Mouse (Mus musculus) frontal cortex, postnatal 25 days (tissue): ENCODE results near the gene Adra2a.
A peak's percentile ranks its signal among the peaks of the same experiment; 100 is the strongest.

Source experiments
- DNase-seq, 2 experiments: peaks; one replicate each; pipeline ENCODE4 v3.0.0; 2022; ENCODE audit warnings: low spot score in 2 of 2

Gene Adra2a

GRCm38 (mm10) chr19:54043851-54044250, at the start of gene Adra2a:
Gene Adra2a (plus strand): TSS chr19:54044151.
- DNase-seq: no peak

DNA sequence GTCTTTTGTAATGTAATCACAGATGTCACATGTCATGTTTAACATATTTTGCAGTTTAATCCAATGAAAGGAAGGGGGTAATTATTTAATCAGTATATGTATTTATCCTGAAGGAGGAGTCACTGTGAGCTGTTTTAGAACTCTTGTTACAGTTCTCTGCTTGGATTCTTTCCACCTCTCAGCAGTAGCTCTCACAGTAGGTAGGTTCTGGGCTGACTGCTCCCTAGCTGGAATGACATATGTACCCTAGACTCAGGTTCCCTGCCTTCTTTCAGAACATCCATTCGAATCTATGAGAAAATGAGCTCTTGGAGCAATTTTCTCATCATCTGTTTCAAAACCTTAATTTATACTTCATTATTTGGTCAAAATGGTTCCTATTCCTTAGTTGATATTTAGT, 49.7 kb upstream of the Adra2a start:
- no peak for DNase-seq

DNA sequence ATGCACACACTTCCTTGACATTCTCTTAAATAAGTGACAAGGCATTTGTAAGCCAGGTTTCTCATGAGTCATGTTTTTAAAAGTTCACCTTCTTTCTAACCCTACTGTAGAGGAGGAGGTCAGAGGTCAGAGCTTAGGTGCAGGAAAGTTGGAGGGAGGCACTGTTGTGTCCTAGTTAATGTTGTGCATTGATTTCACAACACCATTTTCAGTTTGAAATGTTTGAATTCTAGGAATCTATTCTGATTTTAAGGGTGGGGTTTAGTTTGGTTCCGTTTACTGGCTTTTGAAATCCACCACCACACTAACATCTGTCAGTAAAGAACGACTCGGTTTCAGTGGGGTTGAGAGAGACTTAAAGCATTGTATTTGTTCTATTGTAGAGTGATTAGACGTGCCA, 33.0 kb upstream of the Adra2a start:
- DNase-seq: no peak

GRCm38 (mm10) chr19:54014999-54015398, 29.0 kb upstream of the Adra2a start:
- DNase-seq: no peak

GRCm38 (mm10) chr19:54015503-54015902, 28.4 kb upstream of the Adra2a start:
- DNase-seq: no peak

DNA sequence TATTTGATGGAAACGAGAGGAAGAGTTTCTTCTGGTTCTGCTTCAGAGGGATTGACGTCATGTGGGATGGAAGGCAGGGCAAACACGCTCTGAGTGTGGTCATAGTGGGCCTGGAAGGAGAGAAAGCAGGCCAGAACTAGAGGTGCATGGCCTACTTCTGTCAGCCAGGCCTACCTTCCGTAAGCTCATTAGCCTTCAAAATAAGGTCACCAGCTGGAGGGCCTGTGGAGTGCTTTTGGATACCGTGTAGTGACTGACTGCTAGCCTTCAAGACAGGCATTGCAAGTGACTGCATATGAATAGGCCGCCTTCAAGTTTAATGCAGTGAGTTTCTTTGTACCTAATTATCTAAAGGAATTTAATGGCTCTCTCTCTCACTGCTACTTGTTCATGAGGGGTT, 8.9 kb upstream of the Adra2a start:
- DNase-seq: no peak

GRCm38 (mm10) chr19:54039441-54039840, 4.5 kb upstream of the Adra2a start:
- DNase-seq: no peak

GRCm38 (mm10) chr19:54040356-54041028, 3.5 kb upstream of the Adra2a start:
- DNase-seq: no peak

- DNase-seq: no peak
Measured at GRCm38 (mm10) chr19:54041029-54041367, 3.0 kb upstream of the Adra2a start.

GRCm38 (mm10) chr19:54044507-54045371, 788 bp downstream of the Adra2a start:
- peak; percentile 58 to 75 for DNase-seq

GRCm38 (mm10) chr19:54045412-54045811, 1.5 kb downstream of the Adra2a start:
- DNase-seq: peak in 1 of 2 experiments; percentile 22

DNA sequence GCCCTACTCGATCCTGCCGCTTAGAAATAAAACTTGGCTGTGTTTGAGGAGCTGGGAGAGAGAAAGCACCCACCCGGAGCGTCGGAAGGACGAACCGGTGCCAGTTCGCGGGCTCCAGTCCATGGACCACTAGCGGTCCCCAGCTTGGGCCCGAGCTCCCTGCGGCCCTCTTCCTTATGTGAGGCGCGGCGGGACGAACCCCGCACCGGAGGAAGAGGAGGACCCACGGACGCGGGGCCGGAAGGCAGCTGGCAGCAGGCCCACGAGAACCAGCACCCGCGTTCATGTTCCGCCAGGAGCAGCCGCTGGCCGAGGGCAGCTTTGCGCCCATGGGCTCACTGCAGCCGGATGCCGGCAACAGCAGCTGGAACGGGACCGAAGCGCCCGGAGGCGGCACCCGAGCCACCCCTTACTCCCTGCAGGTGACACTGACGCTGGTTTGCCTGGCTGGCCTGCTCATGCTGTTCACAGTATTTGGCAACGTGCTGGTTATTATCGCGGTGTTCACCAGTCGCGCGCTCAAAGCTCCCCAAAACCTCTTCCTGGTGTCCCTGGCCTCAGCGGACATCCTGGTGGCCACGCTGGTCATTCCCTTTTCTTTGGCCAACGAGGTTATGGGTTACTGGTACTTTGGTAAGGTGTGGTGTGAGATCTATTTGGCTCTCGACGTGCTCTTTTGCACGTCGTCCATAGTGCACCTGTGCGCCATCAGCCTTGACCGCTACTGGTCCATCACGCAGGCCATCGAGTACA, 2.2 kb downstream of the Adra2a start:
- DNase-seq: peak in 1 of 2 experiments; percentile 21

DNA sequence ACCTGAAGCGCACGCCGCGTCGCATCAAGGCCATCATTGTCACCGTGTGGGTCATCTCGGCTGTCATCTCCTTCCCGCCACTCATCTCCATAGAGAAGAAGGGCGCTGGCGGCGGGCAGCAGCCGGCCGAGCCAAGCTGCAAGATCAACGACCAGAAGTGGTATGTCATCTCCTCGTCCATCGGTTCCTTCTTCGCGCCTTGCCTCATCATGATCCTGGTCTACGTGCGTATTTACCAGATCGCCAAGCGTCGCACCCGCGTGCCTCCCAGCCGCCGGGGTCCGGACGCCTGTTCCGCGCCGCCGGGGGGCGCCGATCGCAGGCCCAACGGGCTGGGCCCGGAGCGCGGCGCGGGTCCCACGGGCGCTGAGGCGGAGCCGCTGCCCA, 2.7 kb downstream of the Adra2a start:
- DNase-seq: no peak

- no peak for DNase-seq
Measured at GRCm38 (mm10) chr19:54047386-54048050, 3.6 kb downstream of the Adra2a start.

DNA sequence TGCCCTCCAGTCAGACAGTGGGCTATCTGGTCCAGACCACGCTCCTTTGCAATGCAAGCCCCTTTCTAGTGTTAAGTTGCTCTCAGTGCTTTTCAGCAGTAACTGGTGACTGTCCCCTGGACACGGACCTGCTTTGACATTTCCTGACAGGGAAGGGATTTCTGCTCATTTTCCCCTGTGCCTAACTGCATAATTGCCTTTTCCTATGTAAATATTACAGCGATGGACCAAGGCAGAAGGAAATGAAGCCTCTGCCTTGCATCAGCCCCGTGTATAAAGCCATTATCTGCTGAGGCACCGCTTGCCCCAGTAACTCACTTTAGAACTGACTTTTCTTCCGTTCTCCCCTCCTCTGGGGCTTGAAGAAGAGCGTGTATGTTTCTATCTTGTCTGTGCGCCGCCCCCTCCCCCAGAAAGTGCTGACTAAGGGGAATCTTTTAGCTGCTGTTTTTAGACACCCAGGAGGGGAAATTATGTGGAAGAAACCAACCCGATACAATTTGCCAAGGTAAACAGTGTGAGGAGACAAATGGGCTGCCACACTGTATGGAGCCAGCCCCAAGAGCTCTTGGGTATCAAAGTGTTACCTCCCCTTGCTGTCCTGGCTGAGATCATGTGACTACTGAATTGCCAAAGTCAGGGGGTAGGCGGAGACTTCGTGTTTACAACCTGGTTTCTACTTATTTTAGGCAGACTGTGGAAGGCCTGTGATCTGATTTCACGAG, 4.4 kb downstream of the Adra2a start:
- DNase-seq: no peak

DNA sequence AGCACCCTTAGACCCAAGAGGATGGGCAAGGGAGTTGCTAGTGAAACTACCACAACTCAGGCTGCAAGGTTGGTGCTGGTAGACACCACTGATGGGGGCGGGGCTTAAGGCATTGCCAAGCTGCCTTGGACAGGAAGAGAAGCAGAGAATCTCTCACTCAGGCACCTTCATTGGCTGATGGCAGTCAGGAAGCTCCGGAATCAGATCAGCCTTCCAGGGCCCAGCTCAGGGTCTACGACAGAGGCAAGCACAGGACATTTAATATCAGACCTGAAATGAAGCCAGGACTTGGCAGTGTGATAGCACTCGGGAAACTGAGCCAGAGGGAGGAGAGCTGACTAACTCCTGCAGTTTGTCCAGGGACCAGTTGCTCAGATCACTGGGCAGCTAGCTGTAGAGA, 7.7 kb downstream of the Adra2a start:
- DNase-seq: no peak

- no peak for DNase-seq
Measured at GRCm38 (mm10) chr19:54055845-54056244, 11.9 kb downstream of the Adra2a start.

- no peak for DNase-seq
Measured at GRCm38 (mm10) chr19:54068447-54068846, 24.5 kb downstream of the Adra2a start.

DNA sequence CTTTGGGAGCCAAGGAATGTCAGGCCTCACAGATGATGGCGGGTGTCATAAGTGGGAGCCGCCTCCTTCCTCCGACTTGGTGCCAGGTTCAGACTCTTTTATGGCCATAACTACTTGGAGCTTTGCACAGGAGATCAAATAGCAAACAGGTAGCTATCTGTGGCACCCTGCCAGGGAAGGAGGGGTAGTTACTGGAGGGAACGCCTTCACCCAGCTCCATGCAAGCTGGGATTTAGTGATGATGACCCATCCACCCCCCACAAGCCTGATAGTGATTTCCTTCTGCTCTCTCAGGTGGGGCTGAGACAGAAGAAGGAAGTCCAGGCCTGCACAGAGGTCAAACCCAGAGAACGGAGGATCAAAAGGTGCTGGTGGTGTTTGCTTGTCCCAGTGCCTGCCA, 26.6 kb downstream of the Adra2a start:
- DNase-seq: no peak

DNA sequence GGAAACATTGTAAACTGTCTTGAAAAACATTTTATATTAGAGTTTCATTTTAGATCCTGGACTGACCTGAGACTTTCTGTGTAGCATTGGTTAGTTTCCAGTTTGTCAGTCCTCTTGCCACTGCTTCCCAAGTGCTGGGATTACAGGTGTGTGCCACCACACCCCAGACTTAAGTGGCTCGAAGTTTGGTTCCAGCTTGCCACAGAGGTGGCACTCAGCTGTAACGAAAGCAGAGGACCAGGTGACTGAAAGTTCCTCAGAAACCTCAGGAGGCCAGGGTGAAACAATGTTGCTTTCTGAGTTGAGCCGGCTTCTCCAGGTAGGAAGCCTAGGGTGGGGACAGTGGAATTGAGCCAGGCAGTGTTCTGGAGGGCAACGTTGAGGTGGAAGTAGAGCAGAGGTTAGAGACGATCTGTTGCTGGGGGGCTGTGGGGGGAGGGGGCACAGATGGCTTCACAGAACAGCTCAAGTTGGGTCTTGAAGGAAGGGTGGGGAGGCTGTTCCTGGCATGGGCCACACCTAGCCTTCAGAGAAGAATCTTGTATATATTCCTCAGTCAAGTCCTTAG, 28.4 kb downstream of the Adra2a start:
- DNase-seq: no peak
